8 mouse cellular contexts compared by ENCODE assay signal in the genomic region with DNA sequence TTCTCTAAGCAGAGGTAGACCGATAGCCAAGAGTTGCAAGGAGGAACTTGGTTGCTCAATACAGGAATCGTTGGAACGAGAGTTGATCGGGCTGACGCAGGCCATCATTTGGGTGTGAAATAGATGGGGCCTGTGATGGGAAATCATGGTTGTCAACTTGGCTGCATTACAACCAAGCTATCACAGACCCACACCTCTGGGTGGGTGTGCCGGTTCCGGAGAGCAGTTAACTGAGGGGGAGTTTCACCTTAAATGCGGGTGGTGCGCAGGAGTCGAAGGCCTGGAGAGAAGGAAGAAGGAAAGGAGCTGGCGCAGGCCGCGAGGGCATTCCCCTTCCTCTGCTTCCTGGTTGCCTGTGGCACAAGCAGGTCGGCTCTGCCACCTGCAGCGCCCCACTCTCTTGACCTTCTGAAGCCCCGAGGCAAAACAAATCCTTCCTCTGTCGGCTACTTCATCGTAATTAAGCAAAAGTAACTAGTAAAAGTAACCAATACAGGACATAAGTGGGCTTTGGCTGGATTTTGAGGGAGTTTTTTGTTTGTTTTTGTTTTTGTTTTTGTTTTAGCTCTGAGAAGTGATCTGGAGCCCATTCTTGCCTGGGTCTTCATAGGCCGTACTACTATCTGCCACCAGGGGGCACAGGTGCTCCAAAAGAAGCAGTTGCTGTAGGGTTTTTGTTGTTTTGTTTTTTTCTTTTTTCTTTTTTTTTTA. TPM values are rescaled to one million over a fixed set of nuclear protein-coding genes. Genes with fewer than 3 reads are reported as not detected.
DNase-seq lines count a peak whose midpoint lies in the region; ATAC-seq and TF ChIP-seq lines count a peak whose summit lies in the region.

No protein-coding gene starts in this region.

- no peak for TF ChIP-seq POLR2A in CH12.LX (IDR thresholded peaks at IDR 0.05; ENCODE audit: low read depth, low read length)
- no peak for TF ChIP-seq POLR2A in bone marrow, adult 2 months (IDR thresholded peaks at IDR 0.05; ENCODE audit: borderline replicate concordance, control insufficient read depth, low read depth, low read length)

- WGBS in bone marrow, adult 2 months, result 9% methylated on average over 19 of the region's 19 CpGs
- WGBS in embryonic facial prominence, embryonic 15.5 days, result 36% methylated on average over 19 of the region's 19 CpGs
- WGBS in heart, embryonic 15.5 days, result 39% methylated on average over 19 of the region's 19 CpGs
- WGBS in kidney, postnatal 0 days, result 36% methylated on average over 19 of the region's 19 CpGs
- WGBS in liver, embryonic 15.5 days (ENCODE audit: insufficient replicate concordance), result 24% methylated on average over 19 of the region's 19 CpGs

- TF ChIP-seq EP300 in CH12.LX (IDR thresholded peaks at IDR 0.05; ENCODE audit: low read length), result no peak

- dilution Hi-C loops in CH12.LX (cut with MboI; ENCODE audit: extremely low pct_ligation_motif_present, extremely low pct_unique_long_range_greater_than_20kb, low sequenced_read_pairs), result no loop called here

- TF ChIP-seq CTCF in CH12.LX (conservative IDR thresholded peaks at IDR 0.05 in 1 of 2, IDR thresholded peaks at IDR 0.05 in 1 of 2; ENCODE audit: low read depth in 2 of 2, low read length in 2 of 2), result peak; percentile 69 to 94
- peak; percentile 76 for TF ChIP-seq CTCF in bone marrow, adult 2 months (IDR thresholded peaks at IDR 0.05; ENCODE audit: control insufficient read depth, insufficient read depth, low read length)
- TF ChIP-seq CTCF in kidney, postnatal 0 days (IDR thresholded peaks at IDR 0.05; ENCODE audit: low read depth), result peak; percentile 87

- H3K36me3 ChIP-seq in CH12.LX (replicated peaks in 1 of 2; ENCODE audit: control insufficient read depth in 1 of 2, insufficient read depth in 1 of 2, low read length in 1 of 2), result no peaks in the 10 kb centered on the region
- H3K36me3 ChIP-seq in embryonic facial prominence, embryonic 15.5 days, result no peaks in the 10 kb centered on the region
- H3K36me3 ChIP-seq in heart, embryonic 15.5 days, result no peaks in the 10 kb centered on the region
- H3K36me3 ChIP-seq in kidney, postnatal 0 days (ENCODE audit: insufficient read depth, low read length), result no peaks in the 10 kb centered on the region
- H3K36me3 ChIP-seq in liver, embryonic 15.5 days (replicated peaks), result no peaks in the 10 kb centered on the region

- H3K27me3 ChIP-seq in CH12.LX (replicated peaks), result no peaks in the 10 kb centered on the region
- no peaks in the 10 kb centered on the region for H3K27me3 ChIP-seq in embryonic facial prominence, embryonic 15.5 days
- H3K27me3 ChIP-seq in heart, embryonic 15.5 days, result no peaks in the 10 kb centered on the region
- no peaks in the 10 kb centered on the region for H3K27me3 ChIP-seq in kidney, postnatal 0 days (ENCODE audit: insufficient read depth, low read length)
- no peaks in the 10 kb centered on the region for H3K27me3 ChIP-seq in liver, embryonic 15.5 days

- H3K4me3 ChIP-seq in CH12.LX (replicated peaks in 1 of 3; ENCODE audit: low read depth in 2 of 3, low read length in 2 of 3, poor library complexity in 1 of 3), result no peak overlapping the region
- H3K4me3 ChIP-seq in bone marrow, adult 2 months (replicated peaks; ENCODE audit: control insufficient read depth, low read depth, low read length), result peak overlapping the region; percentile 51
- H3K4me3 ChIP-seq in embryonic facial prominence, embryonic 15.5 days (replicated peaks), result peak overlapping the region; percentile 17; the same call in 1 of the 2 replicates
- H3K4me3 ChIP-seq in heart, embryonic 15.5 days, result peak overlapping the region; percentile 34
- no peak overlapping the region for H3K4me3 ChIP-seq in kidney, postnatal 0 days (replicated peaks; ENCODE audit: low read depth, low read length)
- H3K4me3 ChIP-seq in liver, embryonic 15.5 days (replicated peaks), result peak overlapping the region; percentile 35

- in situ Hi-C loops in CH12.LX (cut with MboI; ENCODE audit: low pct_ligation_motif_present, low pct_unique_long_range_greater_than_20kb, low sequenced_read_pairs), result no loop called here

- no peaks in the 10 kb centered on the region for H3K9me3 ChIP-seq in CH12.LX (replicated peaks; ENCODE audit: low read length)
- no peaks in the 10 kb centered on the region for H3K9me3 ChIP-seq in embryonic facial prominence, embryonic 15.5 days (replicated peaks)
- no peaks in the 10 kb centered on the region for H3K9me3 ChIP-seq in heart, embryonic 15.5 days (replicated peaks)
- H3K9me3 ChIP-seq in kidney, postnatal 0 days (replicated peaks; ENCODE audit: low read length), result no peaks in the 10 kb centered on the region
- no peaks in the 10 kb centered on the region for H3K9me3 ChIP-seq in liver, embryonic 15.5 days (replicated peaks)

- no peak overlapping the region for H3K27ac ChIP-seq in CH12.LX (ENCODE audit: insufficient read depth, low read depth)
- peak overlapping the region; percentile 90 for H3K27ac ChIP-seq in bone marrow, adult 2 months (ENCODE audit: control insufficient read depth, insufficient read depth, low read depth, low read length, poor library complexity)
- no peak overlapping the region for H3K27ac ChIP-seq in embryonic facial prominence, embryonic 15.5 days (replicated peaks)
- no peak overlapping the region for H3K27ac ChIP-seq in heart, embryonic 15.5 days
- no peak overlapping the region for H3K27ac ChIP-seq in kidney, postnatal 0 days
- H3K27ac ChIP-seq in liver, embryonic 15.5 days (replicated peaks), result 0 out of 2 replicates have a peak overlapping the region, but pooled peaks have one; percentile 25

- H3K4me1 ChIP-seq in CH12.LX (ENCODE audit: control insufficient read depth in 1 of 2, insufficient read depth in 2 of 2), result peaks cover 11 to 54% of the 10 kb centered on the region in 2 experiments
- H3K4me1 ChIP-seq in bone marrow, adult 2 months (ENCODE audit: control insufficient read depth, insufficient read depth, low read length), result peaks cover 5% of the 10 kb centered on the region
- 0 out of 2 replicates have a peak, but pooled peaks cover 5% of the 10 kb centered on the region for H3K4me1 ChIP-seq in embryonic facial prominence, embryonic 15.5 days
- peaks cover 4% of the 10 kb centered on the region for H3K4me1 ChIP-seq in heart, embryonic 15.5 days (replicated peaks)
- 0 out of 2 replicates have a peak, but pooled peaks cover 4% of the 10 kb centered on the region for H3K4me1 ChIP-seq in kidney, postnatal 0 days (replicated peaks; ENCODE audit: insufficient read depth, low read length)
- peaks cover 12% of the 10 kb centered on the region for H3K4me1 ChIP-seq in liver, embryonic 15.5 days (replicated peaks)

- H3K9ac ChIP-seq in CH12.LX (ENCODE audit: insufficient read depth, low read depth), result no peak overlapping the region
- H3K9ac ChIP-seq in embryonic facial prominence, embryonic 15.5 days, result no peak overlapping the region
- peak overlapping the region; percentile 48 for H3K9ac ChIP-seq in heart, embryonic 15.5 days
- peak overlapping the region; percentile 35 for H3K9ac ChIP-seq in kidney, postnatal 0 days (ENCODE audit: low read depth, low read length)
- peak overlapping the region; percentile 30; the same call in 1 of the 2 replicates for H3K9ac ChIP-seq in liver, embryonic 15.5 days

- peak; percentile 89 for TF ChIP-seq RAD21 in CH12.LX (IDR thresholded peaks at IDR 0.05; ENCODE audit: low read depth, low read length)

- peak; percentile 72 for DNase-seq in CH12.LX (ENCODE audit: extremely low read depth)
- DNase-seq in kidney, postnatal 0 days (ENCODE audit: low spot score), result peak; percentile 89
- DNase-seq in neural tube, embryonic 10.5 days (ENCODE audit: extremely low spot score, low spot score), result peak; percentile 60
- peak; percentile 89 for DNase-seq in testis, postnatal 10 days (ENCODE audit: low spot score)

- no peaks in the 10 kb centered on the region for H3K79me2 ChIP-seq in CH12.LX (replicated peaks; ENCODE audit: control insufficient read depth, extremely low read depth, insufficient read depth, poor library complexity, severe bottlenecking)

- no peak for ATAC-seq in embryonic facial prominence, embryonic 15.5 days (ENCODE audit: insufficient number of reproducible peaks, low FRiP score, low TSS enrichment, low read depth)
- peak; percentile 18; the same call in 1 of the 2 replicates for ATAC-seq in heart, embryonic 15.5 days (replicated peaks; ENCODE audit: insufficient number of reproducible peaks, insufficient read depth, low FRiP score, low read depth)
- ATAC-seq in kidney, postnatal 0 days (replicated peaks; ENCODE audit: low FRiP score, low read depth), result 0 out of 2 replicates have a peak, but pooled peaks have one; percentile 13
- no peak for ATAC-seq in liver, embryonic 15.5 days (ENCODE audit: insufficient read depth)

- peak overlapping the region; percentile 21; the same call in 1 of the 2 replicates for H3K4me2 ChIP-seq in CH12.LX (ENCODE audit: insufficient read depth, low read depth, poor library complexity, severe bottlenecking)
- H3K4me2 ChIP-seq in embryonic facial prominence, embryonic 15.5 days (replicated peaks), result peak overlapping the region; percentile 43
- peak overlapping the region; percentile 60 for H3K4me2 ChIP-seq in heart, embryonic 15.5 days
- H3K4me2 ChIP-seq in kidney, postnatal 0 days (ENCODE audit: low read length), result peak overlapping the region; percentile 51
- H3K4me2 ChIP-seq in liver, embryonic 15.5 days, result peak overlapping the region; percentile 62

TF ChIP-seq in CH12.LX, 34 proteins besides CTCF, POLR2A, EP300 and RAD21 (continues in another document):
- TF ChIP-seq JUN (IDR thresholded peaks at IDR 0.05; ENCODE audit: insufficient read depth, low read depth, low read length) (no peak), SIN3A (IDR thresholded peaks at IDR 0.05; ENCODE audit: low read length) (no peak), ZKSCAN1 (IDR thresholded peaks at IDR 0.05; ENCODE audit: borderline replicate concordance, low read depth, low read length) (peak; percentile 82; the same call in 1 of the 2 replicates), CHD2 (IDR thresholded peaks at IDR 0.05; ENCODE audit: low read length) (no peak), E2F4 (IDR thresholded peaks at IDR 0.05; ENCODE audit: insufficient replicate concordance, low read depth, low read length) (no peak), ETS1 (conservative IDR thresholded peaks at IDR 0.05; ENCODE audit: low read depth, low read length) (no peak), ZC3H11A (IDR thresholded peaks at IDR 0.05; ENCODE audit: low read depth, low read length) (peak; percentile 77), ZNF384 (IDR thresholded peaks at IDR 0.05; ENCODE audit: low read depth, low read length) (peak; percentile 92)

RNA-seq across cellular contexts. Expression of a gene that starts 31.7 kb away (rescaled TPM):
- total RNA-seq in CH12.LX (2012; rRNA removed) (0.08 TPM in 1 of 2 replicates, not detected in the other), CH12.LX (2014; rRNA removed) (not detected in 2 replicates)
- 0.19 TPM in 1 of 2 replicates, not detected in the other for polyA plus RNA-seq in CH12.LX (2012; ENCODE audit: insufficient read length, low read depth)
- polyA plus RNA-seq in bone marrow, adult 2 months (2011; ENCODE audit: insufficient read depth, insufficient read length, low replicate concordance, missing spikeins), result 1.5 TPM in 1 of 2 replicates, not detected in the other
- polyA plus RNA-seq in embryonic facial prominence, embryonic 15.5 days (2015; fragmentation: Nextera tagmentation; extraction: Ambion mirVana), result 11.7 and 15.6 TPM in 2 replicates
- 0.45 and 1.4 TPM in 2 replicates for polyA plus RNA-seq in heart, embryonic 15.5 days (2015; fragmentation: Nextera tagmentation; extraction: Ambion mirVana)
- 53.4 and 54.5 TPM in 2 replicates for polyA plus RNA-seq in kidney, postnatal 0 days (2015; fragmentation: Nextera tagmentation; extraction: Ambion mirVana)
- 0.17 and 0.35 TPM in 2 replicates for polyA plus RNA-seq in liver, embryonic 15.5 days (2015; fragmentation: Nextera tagmentation; extraction: Ambion mirVana)

Comparison
In these comparisons a context has a peak if more than half of its experiments do, and no peak if none do; other contexts are left out.
1. H3K27ac ChIP-seq: peak in bone marrow, adult 2 months (single experiment) and liver, embryonic 15.5 days (single experiment); none in CH12.LX (single experiment), embryonic facial prominence, embryonic 15.5 days (single experiment), heart, embryonic 15.5 days (single experiment) and kidney, postnatal 0 days (single experiment).
2. H3K4me3 ChIP-seq: peak in bone marrow, adult 2 months (single experiment), embryonic facial prominence, embryonic 15.5 days (single experiment), heart, embryonic 15.5 days (single experiment) and liver, embryonic 15.5 days (single experiment); none in CH12.LX (0 of 3) and kidney, postnatal 0 days (single experiment).
3. H3K9ac ChIP-seq: peak in heart, embryonic 15.5 days (single experiment), kidney, postnatal 0 days (single experiment) and liver, embryonic 15.5 days (single experiment); none in CH12.LX (single experiment) and embryonic facial prominence, embryonic 15.5 days (single experiment).
4. ATAC-seq: peak in heart, embryonic 15.5 days (single experiment) and kidney, postnatal 0 days (single experiment); none in embryonic facial prominence, embryonic 15.5 days (single experiment) and liver, embryonic 15.5 days (single experiment).
5. Peak in every context shown above with its lines, with median percentiles within 50 percentile points of each other: DNase-seq, H3K4me2 ChIP-seq and CTCF ChIP-seq.